Mouse (Mus musculus): ENCODE data around the gene Cd247. TPM values are rescaled to one million over a fixed set of nuclear protein-coding genes. Genes with fewer than 3 reads are reported as not detected.

Cd247 gene
- polyA plus RNA-seq, 1 experiment from 2014 or later = 0.13 TPM

GRCm38 (mm10) chr1:165836461-165836860, 48.0 kb downstream of the Cd247 start:
- Histone ChIP-seq H3K9ac (replicated peaks) (no peak overlapping the region), H3K4me2 (ENCODE audit: low read depth, low read length) (no peak overlapping the region), H3K4me1 (ENCODE audit: insufficient read depth) (peaks cover 7% of the 10 kb centered on the region), H3K36me3 (replicated peaks; ENCODE audit: insufficient read depth, low read length) (no peaks in the 10 kb centered on the region), H3K9me3 (ENCODE audit: low read length) (no peaks in the 10 kb centered on the region), H3K27ac (ENCODE audit: low read depth) (no peak overlapping the region), H3K27me3 (ENCODE audit: insufficient read depth, low read length) (peaks cover 10% of the 10 kb centered on the region; the same call in 1 of the 2 replicates), H3K4me3 (ENCODE audit: low read depth, low read length) (no peak overlapping the region)
- DNase-seq (no peak), ATAC-seq (no peak)
- WGBS (ENCODE audit: insufficient replicate concordance) = 53% methylated on average over 6 of the region's 6 CpGs
- TF ChIP-seq CTCF (IDR thresholded peaks at IDR 0.05; ENCODE audit: low read depth) (no peak), EP300 (IDR thresholded peaks at IDR 0.05; ENCODE audit: low read depth) (no peak)

- Histone ChIP-seq H3K9ac (replicated peaks) (no peak overlapping the region), H3K4me2 (ENCODE audit: low read depth, low read length) (no peak overlapping the region), H3K27ac (ENCODE audit: low read depth) (no peak overlapping the region), H3K9me3 (ENCODE audit: low read length) (no peaks in the 10 kb centered on the region), H3K4me3 (ENCODE audit: low read depth, low read length) (no peak overlapping the region), H3K4me1 (ENCODE audit: insufficient read depth) (peaks cover 7% of the 10 kb centered on the region), H3K36me3 (replicated peaks; ENCODE audit: insufficient read depth, low read length) (no peaks in the 10 kb centered on the region), H3K27me3 (ENCODE audit: insufficient read depth, low read length) (peaks cover 15% of the 10 kb centered on the region)
- TF ChIP-seq CTCF (IDR thresholded peaks at IDR 0.05; ENCODE audit: low read depth) (no peak), EP300 (IDR thresholded peaks at IDR 0.05; ENCODE audit: low read depth) (no peak)
- WGBS (ENCODE audit: insufficient replicate concordance) = 55% methylated on average over 8 of the region's 8 CpGs
- no peak for DNase-seq
- ATAC-seq = no peak
Measured at GRCm38 (mm10) chr1:165837546-165837945, 49.1 kb downstream of the Cd247 start.

GRCm38 (mm10) chr1:165839201-165839600, 50.7 kb downstream of the Cd247 start:
- Histone ChIP-seq H3K27ac (ENCODE audit: low read depth) (no peak overlapping the region), H3K9ac (replicated peaks) (no peak overlapping the region), H3K9me3 (ENCODE audit: low read length) (no peaks in the 10 kb centered on the region), H3K36me3 (replicated peaks; ENCODE audit: insufficient read depth, low read length) (no peaks in the 10 kb centered on the region), H3K27me3 (ENCODE audit: insufficient read depth, low read length) (peaks cover 22% of the 10 kb centered on the region), H3K4me2 (ENCODE audit: low read depth, low read length) (no peak overlapping the region), H3K4me1 (ENCODE audit: insufficient read depth) (peaks cover 7% of the 10 kb centered on the region), H3K4me3 (ENCODE audit: low read depth, low read length) (no peak overlapping the region)
- WGBS (ENCODE audit: insufficient replicate concordance) = 78% methylated on average over 4 of the region's 4 CpGs
- TF ChIP-seq EP300 (IDR thresholded peaks at IDR 0.05; ENCODE audit: low read depth) = no peak
- no peak for TF ChIP-seq CTCF (IDR thresholded peaks at IDR 0.05; ENCODE audit: low read depth)
- no peak for DNase-seq
- ATAC-seq = no peak

- H3K9ac ChIP-seq (replicated peaks) = peak overlapping the region; percentile 41; the same call in 1 of the 2 replicates
- no peak for TF ChIP-seq EP300 (IDR thresholded peaks at IDR 0.05; ENCODE audit: low read depth)
- no peak for TF ChIP-seq CTCF (IDR thresholded peaks at IDR 0.05; ENCODE audit: low read depth)
Measured at GRCm38 (mm10) chr1:165840548-165841230, 52.2 kb downstream of the Cd247 start.

GRCm38 (mm10) chr1:165842170-165842569, 53.7 kb downstream of the Cd247 start:
- 90% methylated on average over 7 of the region's 7 CpGs for WGBS (ENCODE audit: insufficient replicate concordance)
- peaks cover 36% of the 10 kb centered on the region for H3K27me3 ChIP-seq (ENCODE audit: insufficient read depth, low read length)

More at GRCm38 (mm10) chr1:165840548-165841230, 52.2 kb downstream of the Cd247 start:
- peak overlapping the region; percentile 26; the same call in 1 of the 2 replicates for H3K4me3 ChIP-seq (ENCODE audit: low read depth, low read length)
- H3K9me3 ChIP-seq (ENCODE audit: low read length) = no peaks in the 10 kb centered on the region
- H3K36me3 ChIP-seq (replicated peaks; ENCODE audit: insufficient read depth, low read length) = no peaks in the 10 kb centered on the region
- no peak overlapping the region for H3K27ac ChIP-seq (ENCODE audit: low read depth)
- H3K4me2 ChIP-seq (ENCODE audit: low read depth, low read length) = peak overlapping the region; percentile 58
- peaks cover 22% of the 10 kb centered on the region for H3K4me1 ChIP-seq (ENCODE audit: insufficient read depth)
- H3K27me3 ChIP-seq (ENCODE audit: insufficient read depth, low read length) = peaks cover 32% of the 10 kb centered on the region
- 16% methylated on average over 31 of the region's 31 CpGs for WGBS (ENCODE audit: insufficient replicate concordance)
- DNase-seq = no peak
- no peak for ATAC-seq

GRCm38 (mm10) chr1:165843586-165843985, 55.1 kb downstream of the Cd247 start:
- Histone ChIP-seq H3K4me1 (ENCODE audit: insufficient read depth) (peaks cover 26% of the 10 kb centered on the region), H3K4me2 (ENCODE audit: low read depth, low read length) (no peak overlapping the region), H3K36me3 (replicated peaks; ENCODE audit: insufficient read depth, low read length) (no peaks in the 10 kb centered on the region), H3K27me3 (ENCODE audit: insufficient read depth, low read length) (peaks cover 34% of the 10 kb centered on the region), H3K4me3 (ENCODE audit: low read depth, low read length) (no peak overlapping the region), H3K27ac (ENCODE audit: low read depth) (no peak overlapping the region), H3K9ac (replicated peaks) (no peak overlapping the region), H3K9me3 (ENCODE audit: low read length) (no peaks in the 10 kb centered on the region)
- DNase-seq (no peak), ATAC-seq (no peak)
- 66% methylated on average over 3 of the region's 3 CpGs for WGBS (ENCODE audit: insufficient replicate concordance)
- TF ChIP-seq EP300 (IDR thresholded peaks at IDR 0.05; ENCODE audit: low read depth) (no peak), CTCF (IDR thresholded peaks at IDR 0.05; ENCODE audit: low read depth) (no peak)

More at GRCm38 (mm10) chr1:165842170-165842569, 53.7 kb downstream of the Cd247 start:
- no peak for TF ChIP-seq EP300 (IDR thresholded peaks at IDR 0.05; ENCODE audit: low read depth)
- TF ChIP-seq CTCF (IDR thresholded peaks at IDR 0.05; ENCODE audit: low read depth) = no peak
- DNase-seq = no peak
- Histone ChIP-seq H3K9ac (replicated peaks) (no peak overlapping the region), H3K27ac (ENCODE audit: low read depth) (no peak overlapping the region), H3K4me2 (ENCODE audit: low read depth, low read length) (no peak overlapping the region), H3K36me3 (replicated peaks; ENCODE audit: insufficient read depth, low read length) (no peaks in the 10 kb centered on the region), H3K4me1 (ENCODE audit: insufficient read depth) (peaks cover 23% of the 10 kb centered on the region), H3K4me3 (ENCODE audit: low read depth, low read length) (no peak overlapping the region), H3K9me3 (ENCODE audit: low read length) (no peaks in the 10 kb centered on the region)
- ATAC-seq = no peak

Measured in liver, postnatal 0 days (tissue).